Mouse (Mus musculus): Measurements from ENCODE around the gene Prr36.

Prr36 gene

GRCm38 (mm10) chr8:4239193-4239890, 22.1 kb upstream of the Prr36 start:
- DNase-seq (ENCODE audit: low read depth in 2 of 2, low spot score in 2 of 2), result no peak

- peak; percentile 99 to 100 for DNase-seq (ENCODE audit: low read depth in 2 of 2, low spot score in 2 of 2)
These were observed 21.4 kb upstream of the Prr36 start, which contains the start of the genes Map2k7 and Gm49320 for GRCm38 (mm10) chr8:4238434-4239192. TSS of gene Map2k7 (plus strand) at chr8:4238740. TSS of gene Gm49320 (plus strand) at chr8:4238865.

- DNase-seq (ENCODE audit: low read depth in 2 of 2, low spot score in 2 of 2), result no peak
These were observed 20.7 kb upstream of the Prr36 start for GRCm38 (mm10) chr8:4237814-4238433.

DNA sequence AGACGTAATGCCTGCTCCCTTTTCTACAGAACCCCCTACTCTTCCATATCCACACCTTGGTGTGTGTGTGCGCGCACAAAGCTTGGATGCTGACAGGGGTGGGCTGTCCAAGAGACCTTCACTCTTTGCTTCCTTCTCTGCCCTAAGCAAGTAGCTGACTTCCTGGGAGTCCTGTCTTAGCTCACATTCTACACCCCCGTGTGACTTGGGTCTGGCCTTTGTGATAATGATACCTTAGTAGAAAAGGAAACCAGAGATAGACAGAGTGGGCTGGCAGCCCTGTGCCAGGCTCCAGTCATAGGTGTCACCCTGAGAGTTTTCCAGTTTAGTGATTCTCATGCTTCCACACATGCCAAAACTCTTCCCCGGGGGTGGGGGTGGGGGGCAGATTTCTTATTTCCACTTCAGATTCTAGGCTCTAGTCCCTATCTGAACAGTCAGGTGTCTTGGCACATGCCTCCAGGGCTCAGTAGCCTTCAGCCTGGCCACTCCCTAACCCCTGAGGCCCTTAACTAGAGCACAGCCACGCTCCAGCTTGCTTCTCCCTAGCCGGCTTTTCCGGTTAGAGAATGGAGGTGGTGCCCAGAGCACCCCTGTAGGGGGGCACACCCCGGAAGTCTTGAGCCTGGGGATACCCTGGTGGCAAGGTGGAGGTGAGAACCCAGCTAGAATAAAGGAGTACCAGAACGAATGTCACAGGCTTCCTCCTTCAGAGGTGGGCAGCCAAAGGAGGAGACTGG, 13.5 kb upstream of the Prr36 start:
- DNase-seq (ENCODE audit: low read depth in 2 of 2, low spot score in 2 of 2), result no peak

- DNase-seq (ENCODE audit: low read depth in 2 of 2, low spot score in 2 of 2), result no peak
These were observed 12.5 kb upstream of the Prr36 start for GRCm38 (mm10) chr8:4229784-4230183.

DNA sequence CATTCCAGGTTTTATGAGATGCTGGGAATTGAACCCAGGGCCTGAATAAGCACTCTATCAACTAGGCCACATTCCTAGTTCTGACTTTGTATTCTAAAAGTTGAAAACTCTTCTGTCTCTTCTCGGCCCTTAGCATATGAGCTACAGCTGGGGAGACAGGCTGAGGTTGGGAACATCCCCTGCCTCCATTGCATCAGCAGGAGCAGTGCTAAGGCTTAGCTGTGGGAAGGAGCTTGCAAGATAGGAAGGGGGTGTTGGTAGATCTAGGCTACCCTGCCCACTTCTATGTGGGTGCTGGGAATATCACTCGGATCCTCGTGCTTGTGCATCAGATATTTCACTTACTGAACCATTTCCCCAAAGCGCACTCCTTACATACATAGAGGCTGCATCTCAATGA, 10.7 kb upstream of the Prr36 start:
- no peak for DNase-seq (ENCODE audit: low read depth in 2 of 2, low spot score in 2 of 2)

DNA sequence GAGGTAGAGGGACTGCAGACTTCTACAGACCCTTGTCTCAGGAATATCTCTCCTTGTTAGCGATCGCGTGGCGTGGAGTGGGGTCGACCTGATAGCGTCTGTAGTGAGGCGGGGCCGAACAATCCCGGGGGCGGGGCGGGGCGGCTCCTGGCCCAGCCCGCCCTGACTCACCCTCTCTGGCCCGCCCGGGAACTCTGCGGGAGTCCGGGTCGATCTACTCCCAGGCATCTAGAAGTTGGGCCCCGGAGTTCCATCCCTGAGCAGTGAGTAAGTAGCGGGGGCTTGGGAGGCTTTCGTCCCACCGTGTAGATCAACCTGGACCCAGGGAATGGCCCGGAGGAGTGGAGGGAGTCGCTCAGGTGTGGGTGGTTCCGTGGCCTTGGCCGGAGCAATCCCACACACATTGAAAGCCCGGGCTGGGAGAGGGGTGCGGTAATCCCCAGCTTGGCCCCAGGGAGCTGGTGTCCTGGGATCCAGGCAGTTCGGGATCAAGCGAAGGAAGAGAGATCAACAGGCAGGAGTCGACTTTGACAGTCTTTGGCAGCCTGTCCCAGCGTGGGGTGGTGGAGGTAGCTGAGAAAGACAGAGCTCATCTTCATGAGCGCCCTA, 9.6 kb upstream of the Prr36 start, which contains the start of gene Lrrc8e:
Lrrc8e (plus strand) TSS at position 89 of the 609 bp plus-strand sequence.
- DNase-seq (ENCODE audit: low read depth in 2 of 2, low spot score in 2 of 2), result no peak

DNA sequence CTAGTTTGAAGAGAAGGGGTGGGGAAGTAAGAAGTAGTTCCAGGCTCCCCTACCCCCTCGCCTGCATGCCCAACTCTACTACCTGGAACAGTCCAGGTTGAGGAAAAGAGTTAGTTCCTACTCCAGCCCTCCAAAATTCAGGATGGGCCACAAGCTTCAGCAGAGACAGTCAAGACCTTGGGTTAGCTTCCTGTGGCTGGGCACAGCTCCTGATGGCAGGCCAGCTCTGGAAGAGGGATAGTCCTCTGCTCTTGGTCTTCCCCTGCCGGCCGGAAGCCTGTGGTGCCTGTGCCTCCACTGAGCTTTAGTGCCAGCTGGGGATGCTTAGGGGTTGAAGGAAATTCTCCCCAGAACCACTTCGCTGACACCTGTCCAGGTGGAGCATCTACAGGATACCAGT, 9.1 kb upstream of the Prr36 start:
- DNase-seq (ENCODE audit: low read depth in 2 of 2, low spot score in 2 of 2), result no peak

DNA sequence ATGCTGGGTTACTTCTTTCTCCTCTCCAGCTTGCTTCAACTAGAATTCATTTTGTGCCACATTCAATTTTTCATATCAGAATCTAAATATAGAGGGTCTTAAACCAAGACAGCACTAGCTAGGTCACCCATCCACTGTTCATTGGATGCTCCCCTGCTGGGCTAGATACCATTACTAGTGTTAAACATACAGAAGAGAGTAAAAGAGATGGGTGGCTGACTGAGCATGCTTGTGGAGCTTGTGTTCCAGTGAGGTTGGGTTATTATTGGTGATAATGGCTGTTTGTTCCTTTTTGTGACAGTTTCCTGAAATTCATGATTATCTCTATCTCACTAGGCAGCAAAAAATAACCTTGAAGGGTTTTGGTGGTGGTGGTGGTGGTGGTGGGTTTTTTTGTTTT, 4.8 kb upstream of the Prr36 start:
- no peak for DNase-seq (ENCODE audit: low read depth in 2 of 2, low spot score in 2 of 2)

DNA sequence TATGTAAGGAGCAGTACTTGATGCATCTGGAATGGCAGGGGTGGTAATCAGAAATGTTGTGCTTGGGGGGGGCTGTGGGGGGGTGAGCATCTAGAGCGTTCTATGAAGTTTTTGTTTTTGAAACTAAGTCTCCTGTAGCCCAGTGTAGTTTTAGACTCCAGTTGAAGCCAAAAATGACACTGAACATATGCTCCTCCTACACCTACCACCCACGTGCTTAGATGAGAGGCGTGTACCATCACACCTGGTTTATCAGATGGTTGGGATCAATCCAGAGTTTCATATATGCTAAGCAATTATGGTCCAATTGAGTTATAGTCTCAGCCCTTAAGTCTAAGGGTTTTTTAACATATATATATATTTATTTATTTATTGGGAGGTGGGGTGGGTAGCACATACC, 2.4 kb upstream of the Prr36 start:
- no peak for DNase-seq (ENCODE audit: low read depth in 2 of 2, low spot score in 2 of 2)

DNA sequence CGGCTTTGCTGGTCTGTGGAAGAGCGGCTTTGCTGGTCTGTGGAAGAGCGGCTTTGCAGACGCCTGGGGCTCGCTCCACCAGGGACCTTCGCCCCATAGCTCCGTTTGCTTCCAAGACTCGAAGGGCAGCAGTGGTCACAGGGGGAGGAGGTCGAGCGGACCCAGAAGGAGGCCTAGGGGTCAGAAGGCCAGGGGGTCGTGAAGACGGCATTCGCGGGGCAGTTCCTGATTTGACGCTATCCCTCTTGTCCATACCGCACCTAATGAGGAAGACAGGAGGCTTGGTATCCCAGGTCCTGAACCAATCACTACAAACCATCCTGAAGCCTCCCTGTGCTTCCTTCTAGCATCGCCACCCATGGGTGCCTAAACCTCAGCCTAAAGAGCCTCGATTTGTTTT, 963 bp downstream of the Prr36 start:
- no peak for DNase-seq (ENCODE audit: low read depth in 2 of 2, low spot score in 2 of 2)

GRCm38 (mm10) chr8:4214006-4214980, 3.0 kb downstream of the Prr36 start:
- DNase-seq (ENCODE audit: low read depth in 2 of 2, low spot score in 2 of 2), result peak in 1 of 2 experiments; percentile 59

DNA sequence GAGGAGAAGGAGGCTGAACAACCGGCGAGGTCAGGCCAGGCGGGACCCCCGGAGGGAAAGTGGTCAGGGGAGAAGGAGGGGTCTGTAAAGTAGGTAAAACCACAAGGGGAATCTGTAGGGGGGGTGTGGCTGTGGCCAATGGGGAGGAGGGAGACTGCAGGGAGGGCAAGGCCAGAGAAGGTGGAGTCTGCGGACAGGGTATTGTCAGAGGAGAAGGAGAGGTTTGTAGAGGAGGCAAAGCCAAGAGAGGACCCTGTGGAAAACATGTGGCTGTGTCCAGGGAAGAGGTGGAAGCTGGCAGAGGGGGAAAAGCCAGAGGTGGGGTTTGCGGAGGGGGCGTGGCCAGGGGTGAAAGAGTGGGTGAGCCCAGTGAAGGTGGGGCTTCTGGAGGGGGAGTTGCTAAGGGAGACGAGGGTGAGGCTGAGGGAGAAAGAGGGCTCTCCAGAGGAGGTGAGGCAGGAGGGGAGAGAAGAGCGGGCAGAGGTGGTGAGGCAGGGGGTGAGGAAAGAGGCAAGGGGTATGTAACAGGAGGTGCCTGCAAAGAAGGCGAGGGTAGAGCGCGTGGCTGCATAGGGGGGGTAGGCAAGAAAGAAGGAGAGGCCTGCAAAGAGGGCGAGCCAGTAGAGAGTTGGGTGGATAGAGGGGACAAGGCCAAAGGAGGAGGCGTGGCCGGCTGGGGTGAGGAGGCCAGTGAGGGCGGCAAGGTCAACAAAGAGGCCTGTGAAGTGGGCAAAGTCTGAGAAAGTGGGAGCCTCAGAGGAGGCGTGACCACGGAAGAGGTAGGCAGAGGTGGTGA, 3.9 kb downstream of the Prr36 start:
- DNase-seq (ENCODE audit: low read depth in 2 of 2, low spot score in 2 of 2), result peak in 1 of 2 experiments; percentile 42

GRCm38 (mm10) chr8:4212809-4213209, 4.5 kb downstream of the Prr36 start:
- no peak for DNase-seq (ENCODE audit: low read depth in 2 of 2, low spot score in 2 of 2)

DNA sequence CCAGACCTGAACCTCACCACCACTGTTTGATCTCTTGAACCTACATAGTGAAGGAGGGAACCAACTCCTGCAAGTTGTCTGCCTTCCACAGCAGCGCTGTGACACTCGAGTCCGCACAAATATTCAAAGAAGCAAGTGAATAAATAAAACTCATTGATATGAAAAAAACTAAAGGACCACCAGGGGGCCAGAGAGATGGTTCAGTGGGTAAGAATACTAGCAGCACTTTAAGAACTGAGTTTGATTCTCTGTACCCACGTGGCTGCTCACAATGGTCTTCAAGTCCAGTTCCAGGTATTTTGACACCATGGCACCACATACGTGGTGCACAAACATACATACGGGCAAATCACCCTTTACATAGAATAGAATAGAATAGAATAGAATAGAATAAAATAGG, 6.2 kb downstream of the Prr36 start:
- DNase-seq (ENCODE audit: low read depth in 2 of 2, low spot score in 2 of 2), result no peak

DNA sequence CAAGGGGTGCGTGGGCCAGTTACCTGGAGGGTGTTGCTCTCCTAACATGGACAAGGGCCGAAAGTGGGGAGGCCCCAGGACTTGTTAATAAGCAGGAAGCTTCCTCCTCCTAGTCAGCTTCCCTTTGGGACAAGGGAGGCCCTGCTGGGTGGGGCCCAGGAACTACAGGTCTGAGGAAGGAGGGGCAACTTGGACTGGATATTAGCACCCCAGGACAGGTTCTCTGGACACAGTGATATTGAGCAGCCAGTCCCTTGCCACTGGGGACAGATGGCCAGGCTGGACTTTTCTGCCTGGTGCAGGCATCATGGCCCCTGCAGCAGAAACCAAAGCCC, 10.3 kb downstream of the Prr36 start:
- DNase-seq (ENCODE audit: low read depth in 2 of 2, low spot score in 2 of 2), result no peak

GRCm38 (mm10) chr8:4206182-4207015, 10.9 kb downstream of the Prr36 start:
- no peak for DNase-seq (ENCODE audit: low read depth in 2 of 2, low spot score in 2 of 2)
